Mouse (Mus musculus) hindbrain, embryonic 11.5 days (tissue): ENCODE results near the gene Tmem45b. TPM values are rescaled to one million over a fixed set of nuclear protein-coding genes. Genes with fewer than 3 reads are reported as not detected.

Source experiments
- ATAC-seq: fragments of 200-750 bp; cut with Nextera tagmentation; 2 replicates; pipeline ENCODE4 v1.8.0; 2017; ENCODE audit warnings: mild to moderate bottlenecking, moderate TSS enrichment, moderate library complexity; ENCODE audit not compliant: low FRiP score
- DNase-seq: peaks from one replicate; pipeline ENCODE4 v3.0.0-alpha.2; 2015; ENCODE audit warnings: low spot score
- H3K27ac ChIP-seq: fragments of 300-500 bp; sonication (generic); 2 replicates; pipeline ENCODE4 v1.5.1; 2014; ENCODE audit warnings: mild to moderate bottlenecking, low read depth, low read length
- H3K27me3 ChIP-seq: fragments of 300-500 bp; sonication (generic); 2 replicates; pipeline ENCODE4 v1.6.1; 2014; ENCODE audit warnings: mild to moderate bottlenecking, low read length, moderate library complexity, mixed read lengths; ENCODE audit not compliant: control insufficient read depth, insufficient read depth
- H3K36me3 ChIP-seq: fragments of 300-500 bp; sonication (generic); 2 replicates; pipeline ENCODE4 v1.6.1; 2014; ENCODE audit warnings: mild to moderate bottlenecking, low read length, moderate library complexity, mixed read lengths; ENCODE audit not compliant: control insufficient read depth, insufficient read depth
- H3K4me1 ChIP-seq: fragments of 300-500 bp; sonication (generic); replicated peaks from 2 replicates; pipeline ENCODE4 v1.6.1; 2014; ENCODE audit warnings: low read length, mixed read lengths; ENCODE audit not compliant: control insufficient read depth, insufficient read depth
- H3K4me2 ChIP-seq: fragments of 300-500 bp; sonication (generic); replicated peaks from 2 replicates; pipeline ENCODE4 v1.6.1; 2014; ENCODE audit warnings: mild to moderate bottlenecking, low read depth, low read length
- H3K4me3 ChIP-seq: fragments of 300-500 bp; sonication (generic); 2 replicates; pipeline ENCODE4 v1.5.1; 2014; ENCODE audit warnings: low read depth, low read length
- H3K9ac ChIP-seq: fragments of 300-500 bp; sonication (generic); 2 replicates; pipeline ENCODE4 v1.6.1; 2014; ENCODE audit warnings: low read depth, low read length
- H3K9me3 ChIP-seq: fragments of 300-500 bp; sonication (generic); 2 replicates; pipeline ENCODE4 v1.6.1; 2016; ENCODE audit warnings: low read length; ENCODE audit not compliant: control insufficient read depth
- WGBS: fragments of 180-500 bp; shearing (Covaris S2); extraction: QIAGEN DNeasy Blood & Tissue Kit; methylation state at CpG from one replicate; pipeline ENCODE4 v1.1.7; 2014; 5-methylcytosine and 5-hydroxymethylcytosine counted together
- polyA plus RNA-seq: library from polyadenylated mRNA; unstranded; fragments of >200 nt; fragmentation: Nextera tagmentation; extraction: Ambion mirVana; gene quantifications from 2 replicates; pipeline ENCODE4 v1.2.1, GENCODE M21; 2014

Tmem45b gene
- polyA plus RNA-seq, 1 experiment from 2014 or later: not detected

DNA sequence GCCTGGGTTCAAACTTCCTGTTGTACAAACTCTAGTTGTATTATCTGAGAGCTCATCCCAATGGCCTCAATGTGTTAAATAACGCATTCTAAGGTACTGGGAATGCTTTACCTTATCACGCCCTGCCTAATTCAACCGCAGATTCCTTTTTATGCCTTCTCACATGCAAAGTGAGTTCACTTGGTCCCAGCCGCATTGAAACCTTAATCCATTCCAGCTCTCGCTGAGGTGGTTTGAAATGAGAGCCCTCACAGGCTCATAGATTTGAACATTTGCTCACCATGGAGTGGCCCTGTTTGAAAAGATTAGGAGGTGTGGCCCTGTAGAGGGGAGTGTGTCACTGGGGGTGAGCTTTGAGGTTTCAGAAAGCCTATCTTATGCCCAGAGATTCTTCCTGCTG lies 23.9 kb downstream of the Tmem45b start:
- ATAC-seq (no peak), DNase-seq (no peak)
- Histone ChIP-seq H3K36me3 (no peaks in the 10 kb centered on the region), H3K4me2 (no peak overlapping the region), H3K9me3 (no peaks in the 10 kb centered on the region), H3K27me3 (no peaks in the 10 kb centered on the region), H3K9ac (no peak overlapping the region), H3K4me3 (no peak overlapping the region), H3K27ac (no peak overlapping the region), H3K4me1 (no peaks in the 10 kb centered on the region)
- WGBS: 88% methylated on average over 5 of the region's 5 CpGs

DNA sequence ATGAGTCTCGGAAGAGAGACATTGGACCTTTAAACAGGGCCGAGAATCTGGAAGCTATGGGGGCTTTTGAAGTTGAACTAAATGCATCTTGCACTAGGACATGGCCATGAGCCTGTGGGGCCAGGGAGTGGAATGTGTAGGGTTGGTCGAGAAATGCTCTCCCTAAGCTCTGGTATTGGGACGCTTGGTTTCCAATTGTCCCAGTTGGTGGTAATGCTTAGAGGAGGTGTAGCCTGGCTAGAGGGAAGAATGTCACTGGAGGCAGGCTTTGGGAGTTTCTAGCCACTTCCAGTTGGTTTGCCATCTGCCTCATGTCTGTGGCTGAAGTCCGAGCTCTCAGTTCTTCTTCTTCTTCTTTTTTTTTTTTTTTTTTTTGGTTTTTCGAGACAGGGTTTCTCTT lies 24.9 kb downstream of the Tmem45b start:
- Histone ChIP-seq H3K9ac (no peak overlapping the region), H3K27ac (no peak overlapping the region), H3K4me1 (no peaks in the 10 kb centered on the region), H3K4me2 (no peak overlapping the region), H3K9me3 (no peaks in the 10 kb centered on the region), H3K4me3 (no peak overlapping the region), H3K36me3 (no peaks in the 10 kb centered on the region), H3K27me3 (no peaks in the 10 kb centered on the region)
- 74% methylated on average over 6 of the region's 6 CpGs for WGBS
- ATAC-seq: no peak
- DNase-seq: no peak

DNA sequence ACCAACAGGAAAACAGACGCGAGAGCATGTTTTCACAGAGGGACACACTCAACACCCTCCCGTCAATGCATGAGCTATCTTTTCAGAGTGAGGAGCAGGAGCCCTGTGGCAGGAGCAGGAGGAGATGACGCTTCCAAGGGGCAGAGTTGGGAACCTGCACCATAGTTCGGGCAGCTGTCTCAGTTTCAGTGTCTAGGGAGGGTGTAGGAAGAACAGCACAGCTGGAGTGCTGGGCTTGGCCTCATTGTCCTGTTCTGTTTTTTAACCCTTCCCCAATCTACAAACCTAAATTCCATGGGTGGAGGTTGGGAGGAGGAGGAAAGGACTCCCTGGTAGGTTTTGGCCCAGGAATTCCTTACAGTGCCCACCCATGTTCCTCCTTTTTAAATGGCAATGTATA lies 25.4 kb downstream of the Tmem45b start:
- Histone ChIP-seq H3K4me3 (no peak overlapping the region), H3K27me3 (no peaks in the 10 kb centered on the region), H3K4me1 (no peaks in the 10 kb centered on the region), H3K9me3 (no peaks in the 10 kb centered on the region), H3K4me2 (no peak overlapping the region), H3K27ac (no peak overlapping the region), H3K9ac (no peak overlapping the region), H3K36me3 (no peaks in the 10 kb centered on the region)
- DNase-seq (no peak), ATAC-seq (no peak)
- WGBS: 62% methylated on average over 5 of the region's 5 CpGs

DNA sequence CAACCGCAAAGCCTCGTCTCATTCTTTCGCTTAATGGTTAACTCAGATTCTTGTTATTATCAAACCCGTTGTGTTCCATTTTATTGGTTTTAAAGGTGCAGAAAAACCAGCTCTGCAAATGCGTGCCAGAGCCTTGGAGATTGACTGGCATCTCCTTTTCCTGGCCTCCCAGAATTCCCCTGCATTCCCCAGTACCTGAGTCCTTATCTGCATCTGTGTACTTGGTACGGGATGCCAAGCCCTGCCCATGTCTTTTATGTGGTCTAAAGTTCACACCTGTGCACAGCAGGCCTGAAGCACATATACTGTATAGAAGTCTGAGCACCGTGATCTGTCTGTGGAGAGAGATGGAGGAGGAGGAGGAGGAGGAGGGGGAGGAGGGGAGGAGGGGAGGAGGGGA lies 26.4 kb downstream of the Tmem45b start:
- Histone ChIP-seq H3K27ac (no peak overlapping the region), H3K27me3 (no peaks in the 10 kb centered on the region), H3K36me3 (no peaks in the 10 kb centered on the region), H3K9ac (no peak overlapping the region), H3K9me3 (no peaks in the 10 kb centered on the region), H3K4me2 (no peak overlapping the region), H3K4me1 (no peaks in the 10 kb centered on the region), H3K4me3 (no peak overlapping the region)
- ATAC-seq: no peak
- 86% methylated on average over 7 of the region's 7 CpGs for WGBS
- no peak for DNase-seq

DNA sequence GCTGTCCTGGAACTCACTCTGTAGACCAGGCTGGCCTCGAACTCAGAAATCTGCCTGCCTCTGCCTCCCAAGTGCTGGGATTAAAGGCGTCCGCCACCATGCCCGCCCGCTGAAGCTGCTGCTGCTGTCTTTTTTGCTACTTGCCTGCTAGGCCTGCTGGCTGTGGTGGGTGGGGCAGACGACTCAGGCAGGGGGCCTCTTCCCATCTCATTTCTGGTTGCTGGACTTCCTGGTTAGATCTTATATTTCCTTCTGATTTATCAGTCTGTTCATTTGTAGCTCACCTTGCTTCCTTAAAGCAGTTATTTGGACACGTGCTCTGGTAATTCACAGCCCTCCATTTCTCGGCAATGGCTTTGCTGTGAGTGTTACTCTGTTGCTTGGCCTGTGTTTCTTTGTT lies 28.8 kb downstream of the Tmem45b start:
- WGBS: 86% methylated on average over 8 of the region's 8 CpGs
- no peak overlapping the region for H3K4me3 ChIP-seq
- ATAC-seq: no peak

DNA sequence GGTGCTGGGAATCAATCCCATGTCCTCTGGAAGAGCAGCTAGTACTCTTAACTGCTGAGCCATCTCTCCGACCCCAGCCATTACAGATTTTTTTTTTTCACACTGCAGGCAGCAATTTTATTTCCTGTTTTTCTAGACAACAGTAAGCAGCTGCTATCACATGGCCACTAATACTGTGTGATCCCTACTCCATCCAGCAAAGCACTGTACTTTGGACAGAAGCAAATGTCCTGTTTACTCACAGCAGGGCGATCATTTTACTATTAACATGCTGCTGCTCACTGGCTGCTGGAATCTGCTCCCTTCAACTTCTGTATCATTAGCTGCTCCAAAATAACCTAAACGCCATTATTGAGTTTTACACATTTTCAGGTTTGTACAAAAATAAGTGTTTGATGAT lies 30.8 kb downstream of the Tmem45b start:
- Histone ChIP-seq H3K4me2 (no peak overlapping the region), H3K9ac (no peak overlapping the region), H3K9me3 (no peaks in the 10 kb centered on the region), H3K4me3 (no peak overlapping the region), H3K27me3 (no peaks in the 10 kb centered on the region), H3K4me1 (no peaks in the 10 kb centered on the region), H3K36me3 (no peaks in the 10 kb centered on the region), H3K27ac (no peak overlapping the region)
- 90% methylated on average over 3 of the region's 3 CpGs for WGBS
- DNase-seq (no peak), ATAC-seq (no peak)

More for the DNA sequence above, 28.8 kb downstream of the Tmem45b start:
- Histone ChIP-seq H3K36me3 (no peaks in the 10 kb centered on the region), H3K4me1 (no peaks in the 10 kb centered on the region), H3K9me3 (no peaks in the 10 kb centered on the region), H3K9ac (no peak overlapping the region), H3K27me3 (no peaks in the 10 kb centered on the region), H3K27ac (no peak overlapping the region), H3K4me2 (no peak overlapping the region)
- DNase-seq: no peak

DNA sequence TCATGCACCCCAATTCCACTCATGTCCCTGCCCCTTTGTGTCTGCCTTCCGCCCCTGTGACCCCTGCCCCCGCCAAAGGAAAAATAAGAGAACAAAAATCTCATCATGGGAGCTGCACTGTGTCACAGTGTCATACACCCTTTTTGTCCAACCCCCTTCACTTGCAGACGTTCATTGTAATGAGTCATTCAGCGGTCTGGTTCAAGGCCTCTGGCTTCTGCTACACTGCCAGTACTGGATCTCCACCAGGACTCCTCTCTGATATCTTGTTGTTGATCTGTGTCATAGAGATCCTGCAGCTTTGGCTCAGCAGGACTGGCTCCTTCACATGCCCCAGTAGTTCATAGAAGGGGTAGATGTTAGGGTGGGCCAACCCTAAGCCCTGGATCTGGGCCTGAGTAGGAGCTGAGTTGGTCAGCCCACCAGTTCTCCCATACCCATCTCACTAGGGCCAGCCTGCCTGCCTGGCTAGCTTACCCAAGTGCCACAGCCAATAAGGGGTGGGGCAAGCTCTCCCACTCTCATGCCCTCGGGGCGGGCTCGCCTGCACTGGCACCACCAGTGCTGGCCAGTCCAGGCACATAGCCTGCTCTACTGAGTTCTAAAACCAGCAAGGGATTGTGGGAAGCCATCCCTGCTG lies 31.8 kb downstream of the Tmem45b start:
- Histone ChIP-seq H3K4me2 (no peak overlapping the region), H3K4me3 (no peak overlapping the region), H3K9me3 (no peaks in the 10 kb centered on the region), H3K27me3 (no peaks in the 10 kb centered on the region), H3K36me3 (no peaks in the 10 kb centered on the region), H3K27ac (no peak overlapping the region), H3K4me1 (no peaks in the 10 kb centered on the region), H3K9ac (no peak overlapping the region)
- ATAC-seq (no peak), DNase-seq (no peak)
- 84% methylated on average over 7 of the region's 7 CpGs for WGBS

DNA sequence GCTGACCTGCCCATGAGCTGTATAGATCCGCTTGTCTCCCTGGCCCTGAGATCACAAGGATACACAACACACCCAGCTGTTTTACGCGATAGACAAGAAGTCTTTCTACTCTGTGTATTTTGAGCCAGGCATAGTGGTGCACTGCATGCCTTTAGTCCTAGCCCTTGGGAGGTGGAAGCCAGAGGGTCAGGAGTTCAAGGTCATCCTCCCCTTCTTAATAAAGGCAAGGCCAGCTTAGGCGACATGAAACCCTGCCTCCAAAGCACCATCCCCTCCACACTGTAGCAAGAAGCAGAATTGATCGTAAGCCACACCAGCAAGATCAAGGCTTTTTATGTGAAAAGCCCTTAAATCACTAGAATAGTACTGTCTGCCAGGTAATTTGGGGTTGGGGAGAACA lies 32.5 kb downstream of the Tmem45b start:
- ATAC-seq (no peak), DNase-seq (no peak)
- H3K36me3 ChIP-seq: no peaks in the 10 kb centered on the region
- H3K4me3 ChIP-seq: no peak overlapping the region
- WGBS: 83% methylated on average over 5 of the region's 5 CpGs
- no peak overlapping the region for H3K4me2 ChIP-seq
- no peaks in the 10 kb centered on the region for H3K27me3 ChIP-seq
- no peak overlapping the region for H3K9ac ChIP-seq
- no peaks in the 10 kb centered on the region for H3K4me1 ChIP-seq
- H3K9me3 ChIP-seq: no peaks in the 10 kb centered on the region
- no peak overlapping the region for H3K27ac ChIP-seq

DNA sequence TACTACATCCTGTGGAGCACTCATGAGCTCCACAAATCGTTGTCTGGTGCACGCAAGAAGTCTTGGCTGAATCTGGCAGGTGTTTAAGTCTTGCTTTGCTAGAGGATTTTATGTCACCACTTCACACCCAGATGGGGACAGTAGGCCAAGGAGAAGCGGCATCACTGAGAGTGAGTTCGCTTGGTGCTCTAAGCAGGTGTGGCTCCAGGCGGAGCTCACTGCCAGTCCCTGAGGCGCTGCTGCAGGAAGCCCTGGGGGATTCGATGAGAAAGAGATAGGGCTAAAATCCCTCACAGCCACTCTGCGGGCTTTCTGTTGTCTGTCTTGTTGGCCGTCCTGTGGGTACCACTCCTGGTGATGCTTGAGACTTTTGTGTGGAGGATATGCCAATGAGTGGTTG lies 34.3 kb downstream of the Tmem45b start:
- Histone ChIP-seq H3K4me2 (no peak overlapping the region), H3K9me3 (no peaks in the 10 kb centered on the region), H3K36me3 (no peaks in the 10 kb centered on the region), H3K4me3 (no peak overlapping the region), H3K27me3 (no peaks in the 10 kb centered on the region), H3K27ac (no peak overlapping the region), H3K9ac (no peak overlapping the region), H3K4me1 (no peaks in the 10 kb centered on the region)
- DNase-seq (no peak), ATAC-seq (no peak)
- 70% methylated on average over 9 of the region's 9 CpGs for WGBS
